Mouse (Mus musculus) erythroblast, embryonic 14.5 days (primary cell): ENCODE results near the gene E030030I06Rik. TPM values are rescaled to one million over a fixed set of nuclear protein-coding genes. Genes with fewer than 3 reads are reported as not detected.
"Not testable (repeated sequence)": the region's sequence is repeated elsewhere in the genome, so short reads cannot be mapped to it uniquely, and the experiment has no call there.

Experiments used
- H3K27me3 ChIP-seq: 2 replicates; pipeline ENCODE4 v1.6.1; 2012; ENCODE audit warnings: inconsistent platforms; ENCODE audit not compliant: control insufficient read depth
- H3K36me3 ChIP-seq: 2 replicates; pipeline ENCODE4 v1.6.1; 2012; ENCODE audit warnings: mild to moderate bottlenecking, inconsistent platforms; ENCODE audit not compliant: control insufficient read depth
- H3K4me1 ChIP-seq: 2 replicates; pipeline ENCODE4 v1.6.1; 2012; ENCODE audit warnings: inconsistent platforms; ENCODE audit not compliant: control insufficient read depth
- H3K4me3 ChIP-seq: replicated peaks from 2 replicates; pipeline ENCODE3; 2012; ENCODE audit warnings: moderate library complexity, mild to moderate bottlenecking, inconsistent platforms
- H3K9me3 ChIP-seq: 2 replicates; pipeline ENCODE4 v1.6.1; 2012; ENCODE audit warnings: low read length, inconsistent platforms, mixed read lengths; ENCODE audit not compliant: control insufficient read depth
- GATA1 ChIP-seq: IDR thresholded peaks from 2 replicates; pipeline ENCODE4 v1.6.1; 2012; ENCODE audit warnings: low read length, inconsistent platforms, mixed read lengths
- TAL1 ChIP-seq: IDR thresholded peaks from 3 replicates; pipeline ENCODE4 v1.6.1; 2012; ENCODE audit warnings: low read length, inconsistent platforms, mixed read lengths
- polyA plus RNA-seq: library from polyadenylated mRNA; stranded (reverse); fragments of >175 nt; gene quantifications from 2 replicates; pipeline ENCODE4 v1.2.3, GENCODE M21; 2012

The E030030I06Rik gene
- polyA plus RNA-seq, 1 experiment, result not detected

- H3K4me3 ChIP-seq, result no peak overlapping the region
- no peaks in the 10 kb centered on the region for H3K36me3 ChIP-seq
- H3K9me3 ChIP-seq, result peaks cover 4% of the 10 kb centered on the region
- TF ChIP-seq GATA1 (no peak), TAL1 (no peak)
- H3K27me3 ChIP-seq, result no peaks in the 10 kb centered on the region
- H3K4me1 ChIP-seq, result no peaks in the 10 kb centered on the region
Measured at GRCm38 (mm10) chr10:22070168-22070567, 78.9 kb downstream of the E030030I06Rik start.

DNA sequence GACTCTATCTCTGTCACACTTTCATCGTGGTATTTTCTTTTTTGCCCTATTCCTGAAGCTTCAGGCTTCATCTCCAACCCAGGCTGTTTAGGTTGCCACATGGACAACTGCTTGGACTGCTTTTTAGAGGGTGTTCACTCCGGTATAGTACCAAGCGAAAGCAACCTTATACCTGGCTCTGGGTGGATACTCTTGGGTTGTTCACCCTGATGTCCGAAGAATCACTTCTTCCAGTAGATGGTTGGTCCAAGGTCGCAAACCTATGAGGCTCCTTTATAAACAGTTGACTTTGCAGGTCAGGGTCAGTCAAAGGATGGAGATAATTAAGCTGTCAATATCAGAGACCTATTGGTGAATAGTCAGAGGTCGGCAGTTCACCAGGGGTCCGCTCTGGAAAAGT lies 81.1 kb downstream of the E030030I06Rik start, which contains the start of gene 4930444G20Rik:
Gene 4930444G20Rik (minus strand): TSS at position 101 of the 400 bp plus-strand sequence.
- H3K27me3 ChIP-seq, H3K4me3 ChIP-seq, H3K36me3 ChIP-seq, H3K4me1 ChIP-seq, H3K9me3 ChIP-seq: not testable (repeated sequence)

Other genes with a start within 250 kb of the E030030I06Rik start
- gene 4930444G20Rik, start 81.2 kb downstream of the E030030I06Rik start, polyA plus RNA-seq, result not detected in 2 replicates
- not detected in 2 replicates for gene Raet1e, start 9.3 kb upstream of the E030030I06Rik start, polyA plus RNA-seq
- gene H60b, start 9.3 kb upstream of the E030030I06Rik start, polyA plus RNA-seq, result not detected in 2 replicates
- not detected in 2 replicates for gene Raet1d, start 211.3 kb upstream of the E030030I06Rik start, polyA plus RNA-seq